Mouse (Mus musculus) splenic B cell, adult 2 months (primary cell): ENCODE data around the gene Zdhhc24.

Source experiments
- DNase-seq: peaks from one replicate; pipeline ENCODE4 v3.0.0-alpha.2; 2011; ENCODE audit warnings: low read depth, low spot score
- H3K27me3 ChIP-seq: 2 replicates; pipeline ENCODE4 v1.6.1; 2012; ENCODE audit warnings: mild to moderate bottlenecking, low read length, moderate library complexity, mixed read lengths; ENCODE audit not compliant: control insufficient read depth, poor library complexity, insufficient read depth, severe bottlenecking
- H3K36me3 ChIP-seq: 2 replicates; pipeline ENCODE4 v1.6.1; 2012; ENCODE audit warnings: mild to moderate bottlenecking, low read length, moderate library complexity, mixed read lengths; ENCODE audit not compliant: control insufficient read depth, poor library complexity, insufficient read depth, severe bottlenecking

Gene Zdhhc24

GRCm38 (mm10) chr19:4905979-4906794 lies 27.7 kb downstream of the Zdhhc24 start, which contains the start of gene Bbs1:
TSS of gene Bbs1 (minus strand) at chr19:4906628.
- Histone ChIP-seq H3K36me3 (peaks cover 3% of the 10 kb centered on the region), H3K27me3 (no peaks in the 10 kb centered on the region)
- DNase-seq = peak; percentile 80

- H3K36me3 ChIP-seq = peaks cover 3% of the 10 kb centered on the region
- no peaks in the 10 kb centered on the region for H3K27me3 ChIP-seq
- peak; percentile 52 for DNase-seq
These were observed 29.6 kb downstream of the Zdhhc24 start for GRCm38 (mm10) chr19:4908107-4908506.

- DNase-seq = no peak
- Histone ChIP-seq H3K36me3 (peaks cover 6% of the 10 kb centered on the region), H3K27me3 (no peaks in the 10 kb centered on the region)
These were observed 30.9 kb downstream of the Zdhhc24 start for GRCm38 (mm10) chr19:4909376-4909775.

GRCm38 (mm10) chr19:4915924-4916603 lies 37.6 kb downstream of the Zdhhc24 start:
- H3K27me3 ChIP-seq = no peaks in the 10 kb centered on the region

GRCm38 (mm10) chr19:4916827-4917226 lies 38.4 kb downstream of the Zdhhc24 start:
- DNase-seq = no peak
- Histone ChIP-seq H3K27me3 (no peaks in the 10 kb centered on the region), H3K36me3 (peaks cover 15% of the 10 kb centered on the region)

More at GRCm38 (mm10) chr19:4915924-4916603, 37.6 kb downstream of the Zdhhc24 start:
- DNase-seq = no peak
- peaks cover 14% of the 10 kb centered on the region for H3K36me3 ChIP-seq

- H3K27me3 ChIP-seq = no peaks in the 10 kb centered on the region
- peaks cover 14% of the 10 kb centered on the region for H3K36me3 ChIP-seq
- DNase-seq = no peak
These were observed 41.2 kb downstream of the Zdhhc24 start for GRCm38 (mm10) chr19:4919652-4920051.

GRCm38 (mm10) chr19:4925121-4925860 lies 46.8 kb downstream of the Zdhhc24 start:
- no peaks in the 10 kb centered on the region for H3K27me3 ChIP-seq
- DNase-seq = no peak
- H3K36me3 ChIP-seq = peaks cover 7% of the 10 kb centered on the region

- peak; percentile 97 for DNase-seq
- no peaks in the 10 kb centered on the region for H3K27me3 ChIP-seq
These were observed 49.5 kb downstream of the Zdhhc24 start, which contains the start of gene Dpp3 for GRCm38 (mm10) chr19:4927904-4928531. TSS of gene Dpp3 (minus strand) at chr19:4928287.

GRCm38 (mm10) chr19:4928781-4929180 lies 50.3 kb downstream of the Zdhhc24 start:
- H3K36me3 ChIP-seq = no peaks in the 10 kb centered on the region
- no peak for DNase-seq
- no peaks in the 10 kb centered on the region for H3K27me3 ChIP-seq

More at GRCm38 (mm10) chr19:4927904-4928531, 49.5 kb downstream of the Zdhhc24 start, which contains the start of gene Dpp3:
- H3K36me3 ChIP-seq = peaks cover 2% of the 10 kb centered on the region
